Mouse (Mus musculus) ES-E14 (cell line): Measurements from ENCODE around the gene Ubc. TPM values are rescaled to one million over a fixed set of nuclear protein-coding genes. Genes with fewer than 3 reads are reported as not detected.
"Not testable (repeated sequence)": the region's sequence is repeated elsewhere in the genome, so short reads cannot be mapped to it uniquely, and the experiment has no call there.

ENCODE experiments used
- DNase-seq: peaks from one replicate; pipeline ENCODE4 v3.0.0-alpha.2; 2013; ENCODE audit warnings: low read depth, low spot score
- H3K27ac ChIP-seq: 2 replicates; pipeline ENCODE4 v1.5.1; 2012; ENCODE audit warnings: low read depth, mild to moderate bottlenecking, low read length, moderate library complexity, mixed read lengths; ENCODE audit not compliant: poor library complexity, insufficient read depth, severe bottlenecking
- H3K36me3 ChIP-seq: 2 replicates; pipeline ENCODE4 v1.6.1; 2012; ENCODE audit warnings: mild to moderate bottlenecking, low read length, moderate library complexity, mixed read lengths; ENCODE audit not compliant: control insufficient read depth, poor library complexity, insufficient read depth, severe bottlenecking
- H3K4me1 ChIP-seq, 2 experiments: fragments of 150-350 bp in 1 of 2; sonication (generic) in 1 of 2; 2 replicates each; pipeline ENCODE4 v1.6.1; 2012; ENCODE audit warnings: low read length in 2 of 2, mild to moderate bottlenecking in 1 of 2, mixed read lengths in 1 of 2; ENCODE audit not compliant: control insufficient read depth in 2 of 2, insufficient read depth in 2 of 2, poor library complexity in 1 of 2
- H3K4me3 ChIP-seq, 2 experiments: fragments of 150-350 bp in 1 of 2; sonication (generic) in 1 of 2; 2 replicates each; pipeline ENCODE4 v1.5.1; 2012; ENCODE audit warnings: low read length in 2 of 2, low read depth in 1 of 2, mild to moderate bottlenecking in 1 of 2, mixed read lengths in 1 of 2; ENCODE audit not compliant: insufficient read depth in 1 of 2, poor library complexity in 1 of 2, severe bottlenecking in 1 of 2
- H3K9ac ChIP-seq: 2 replicates; pipeline ENCODE4 v1.6.1; 2012; ENCODE audit warnings: low read depth, mild to moderate bottlenecking, low read length, mixed read lengths; ENCODE audit not compliant: poor library complexity, insufficient read depth, severe bottlenecking
- H3K9me3 ChIP-seq: fragments of 150-350 bp; sonication (generic); 2 replicates; pipeline ENCODE4 v1.6.1; 2012; ENCODE audit warnings: low read depth, mild to moderate bottlenecking, low read length; ENCODE audit not compliant: control insufficient read depth, insufficient read depth
- CHD2 ChIP-seq: IDR thresholded peaks from 2 replicates; pipeline ENCODE4 v1.6.1; 2014; ENCODE audit warnings: mild to moderate bottlenecking, low read depth, low read length, inconsistent platforms
- HCFC1 ChIP-seq: IDR thresholded peaks from 2 replicates; pipeline ENCODE4 v1.6.1; 2012; ENCODE audit warnings: low read length, inconsistent platforms, borderline replicate concordance; ENCODE audit not compliant: insufficient read depth
- MAFK ChIP-seq: IDR thresholded peaks from 2 replicates; pipeline ENCODE4 v1.6.1; 2014; ENCODE audit warnings: mild to moderate bottlenecking, low read depth, low read length, inconsistent platforms; ENCODE audit not compliant: insufficient read depth
- ZC3H11A ChIP-seq: IDR thresholded peaks from 2 replicates; pipeline ENCODE4 v1.6.1; 2012; ENCODE audit warnings: low read depth, mild to moderate bottlenecking, inconsistent platforms, low read length, borderline replicate concordance
- ZNF384 ChIP-seq: IDR thresholded peaks from 2 replicates; pipeline ENCODE4 v1.6.1; 2012; ENCODE audit warnings: low read depth, low read length, inconsistent platforms
- in situ Hi-C, 2 experiments: fragments of 600-800 bp; cut with MboI; formaldehyde crosslinking; loops; one replicate each; pipeline ENCODE4 v1.15.1; 2025; ENCODE audit warnings: low sequenced_read_pairs in 2 of 2, inconsistent platforms in 1 of 2; ENCODE audit not compliant: unreplicated experiment in 2 of 2
- total RNA-seq: library from RNA; depleted of rRNA; stranded (reverse); fragments of 300-350 nt; gene quantifications from 2 replicates; pipeline ENCODE4 v1.2.3, GENCODE M21; 2012

Gene Ubc
- total RNA-seq, 1 experiment = 1,120 TPM

GRCm38 (mm10) chr5:125425698-125426276 lies 35.8 kb upstream of the Ubc start:
- in situ Hi-C loops = no loop called here
- H3K9me3 ChIP-seq = no peaks in the 10 kb centered on the region
- no peak for DNase-seq
- H3K36me3 ChIP-seq = peaks cover 86% of the 10 kb centered on the region
- TF ChIP-seq MAFK (no peak), CHD2 (no peak)
- no peak overlapping the region for H3K9ac ChIP-seq
- H3K27ac ChIP-seq = peak overlapping the region; percentile 15; the same call in 1 of the 2 replicates
- peaks cover 0 to 4% of the 10 kb centered on the region in 2 experiments; a peak in 1 of 4 replicates for H3K4me1 ChIP-seq
- no peak overlapping the region for H3K4me3 ChIP-seq

- no peak for DNase-seq
- Histone ChIP-seq H3K4me3 (peak overlapping the region; percentile 42 to 46; a peak in 2 of 4 replicates), H3K36me3 (peaks cover 85% of the 10 kb centered on the region), H3K4me1 (no peaks in the 10 kb centered on the region), H3K9ac (no peak overlapping the region; the same call in 1 of the 2 replicates), H3K9me3 (no peaks in the 10 kb centered on the region), H3K27ac (no peak overlapping the region)
- in situ Hi-C loops = no loop called here
- TF ChIP-seq HCFC1 = no peak
- no peak for TF ChIP-seq ZNF384
- TF ChIP-seq ZC3H11A = no peak
- TF ChIP-seq CHD2 = no peak
- no peak for TF ChIP-seq MAFK
These were observed 29.1 kb upstream of the Ubc start for GRCm38 (mm10) chr5:125419124-125419523.

GRCm38 (mm10) chr5:125418636-125419035 lies 28.6 kb upstream of the Ubc start:
- peaks cover 88% of the 10 kb centered on the region for H3K36me3 ChIP-seq

GRCm38 (mm10) chr5:125416183-125416582 lies 26.2 kb upstream of the Ubc start:
- Histone ChIP-seq H3K4me1 (no peaks in the 10 kb centered on the region), H3K27ac (no peak overlapping the region), H3K4me3 (no peak overlapping the region), H3K9me3 (no peaks in the 10 kb centered on the region), H3K36me3 (peaks cover 71% of the 10 kb centered on the region), H3K9ac (no peak overlapping the region)
- in situ Hi-C loops = no loop called here
- TF ChIP-seq ZC3H11A (no peak), MAFK (no peak), CHD2 (no peak), HCFC1 (no peak), ZNF384 (no peak)
- DNase-seq = no peak

More at GRCm38 (mm10) chr5:125418636-125419035, 28.6 kb upstream of the Ubc start:
- in situ Hi-C loops = no loop called here
- Histone ChIP-seq H3K4me1 (no peaks in the 10 kb centered on the region), H3K4me3 (peak overlapping the region; percentile 42 to 46; a peak in 2 of 4 replicates), H3K27ac (no peak overlapping the region), H3K9me3 (no peaks in the 10 kb centered on the region), H3K9ac (no peak overlapping the region; the same call in 1 of the 2 replicates)
- no peak for DNase-seq
- TF ChIP-seq HCFC1 (no peak), MAFK (no peak), ZC3H11A (no peak), CHD2 (no peak), ZNF384 (no peak)

GRCm38 (mm10) chr5:125413763-125414162 lies 23.8 kb upstream of the Ubc start:
- Histone ChIP-seq H3K9me3 (no peaks in the 10 kb centered on the region), H3K9ac (no peak overlapping the region), H3K4me3 (no peak overlapping the region), H3K4me1 (0 out of 4 replicates have a peak, but pooled peaks cover 0 to 2% of the 10 kb centered on the region in 2 experiments), H3K36me3 (peaks cover 52% of the 10 kb centered on the region), H3K27ac (no peak overlapping the region)
- TF ChIP-seq ZC3H11A (no peak), HCFC1 (no peak), CHD2 (no peak), MAFK (no peak), ZNF384 (no peak)
- no peak for DNase-seq
- in situ Hi-C loops = no loop called here

- not testable (repeated sequence) for DNase-seq
These were observed 22.5 kb upstream of the Ubc start for GRCm38 (mm10) chr5:125412536-125412935.

More at GRCm38 (mm10) chr5:125412536-125412935, 22.5 kb upstream of the Ubc start:
- in situ Hi-C loops, H3K27ac ChIP-seq, H3K9me3 ChIP-seq, H3K4me1 ChIP-seq, H3K9ac ChIP-seq, H3K4me3 ChIP-seq: not testable (repeated sequence)
- peaks cover 41% of the 10 kb centered on the region for H3K36me3 ChIP-seq
